In the genomic region with DNA sequence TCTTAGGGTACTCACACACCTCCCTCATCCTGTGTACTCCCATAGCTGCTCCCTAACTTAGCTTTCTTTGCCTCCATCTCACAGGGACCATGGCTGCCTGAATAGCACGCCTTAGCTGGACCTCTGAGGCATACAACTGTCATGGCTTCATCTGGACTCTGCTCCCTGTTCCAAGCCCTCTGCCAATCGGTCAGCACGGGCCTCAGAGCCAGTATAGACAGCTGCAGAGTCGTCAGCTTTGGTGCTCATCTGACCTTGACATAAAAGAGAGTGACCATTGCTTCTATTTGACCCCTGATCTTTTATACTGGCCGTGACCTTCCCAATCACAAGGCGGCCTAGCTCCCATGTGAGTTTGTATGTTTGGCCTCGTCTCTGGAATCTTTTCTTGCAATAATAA, we compare ENCODE assay signal across 23 mouse cellular contexts. TPM values are rescaled to one million over a fixed set of nuclear protein-coding genes. Genes with fewer than 3 reads are reported as not detected.
DNase-seq lines count a peak whose midpoint lies in the region; ATAC-seq and TF ChIP-seq lines count a peak whose summit lies in the region.
"Had no signal": no experiment of that assay in that cellular context is flagged by ENCODE, and none has a peak within 500 bp of the region (broad histone marks: within the 10 kb centered on the region; RNA-seq: fewer than 3 reads in every experiment).

No protein-coding gene starts in this region.

- H3K9ac ChIP-seq in kidney, embryonic 14.5 days (ENCODE audit: low read depth, low read length): no peak overlapping the region
- no peak overlapping the region for H3K9ac ChIP-seq in liver, postnatal 0 days (replicated peaks)
- no peak overlapping the region for H3K9ac ChIP-seq in forebrain, postnatal 0 days
- H3K9ac ChIP-seq: forebrain, embryonic 13.5 days; heart, embryonic 12.5 days; hindbrain, embryonic 15.5 days; limb, embryonic 15.5 days; midbrain, embryonic 13.5 days; neural tube, embryonic 12.5 days had no signal

- no peak for ATAC-seq in kidney, embryonic 14.5 days (ENCODE audit: low FRiP score, low TSS enrichment)
- peak; percentile 90 for ATAC-seq in liver, postnatal 0 days
- ATAC-seq in forebrain, postnatal 0 days: no peak
- ATAC-seq: forebrain, embryonic 13.5 days; midbrain, embryonic 13.5 days had no signal

- peaks cover 21% of the 10 kb centered on the region for H3K4me1 ChIP-seq in kidney, embryonic 14.5 days (ENCODE audit: control insufficient read depth, insufficient read depth, low read length)
- 0 out of 2 replicates have a peak, but pooled peaks cover 9% of the 10 kb centered on the region for H3K4me1 ChIP-seq in liver, postnatal 0 days (ENCODE audit: insufficient read depth)
- H3K4me1 ChIP-seq in forebrain, postnatal 0 days (ENCODE audit: insufficient read depth): no peaks in the 10 kb centered on the region
- H3K4me1 ChIP-seq: hindbrain, embryonic 15.5 days had no signal

- no peak for DNase-seq in gastrocnemius, adult 2 months
- DNase-seq in gastrocnemius, postnatal 10 days: no peak
- peak; percentile 64 for DNase-seq in kidney, adult 9 months
- DNase-seq in kidney, postnatal 36 days: peak; percentile 54 to 55
- no peak for DNase-seq in liver, postnatal 0 days
- DNase-seq in layer of hippocampus, adult 2 months (ENCODE audit: low spot score in 2 of 2): no peak
- DNase-seq in forebrain, postnatal 0 days: no peak
- DNase-seq: adrenal gland, postnatal 25 days; B cell, adult 2 months; cerebellum, adult 18-20 months; cerebellum, postnatal 36 days; gastrocnemius, postnatal 36 days; lung, postnatal 10 days; right cerebral cortex, adult 18-20 months; thymus, postnatal 14 days had no signal

- no peak for TF ChIP-seq CTCF in gastrocnemius, adult 2 months (IDR thresholded peaks at IDR 0.05)
- no peak for TF ChIP-seq CTCF in liver, postnatal 0 days (IDR thresholded peaks at IDR 0.05; ENCODE audit: low read depth)
- no peak for TF ChIP-seq CTCF in layer of hippocampus, adult 2 months (conservative IDR thresholded peaks at IDR 0.05)
- no peak for TF ChIP-seq CTCF in forebrain, postnatal 0 days (IDR thresholded peaks at IDR 0.05; ENCODE audit: low read depth)

- H3K4me3 ChIP-seq in gastrocnemius, adult 2 months: no peak overlapping the region
- no peak overlapping the region for H3K4me3 ChIP-seq in kidney, embryonic 14.5 days (ENCODE audit: low read length)
- H3K4me3 ChIP-seq in liver, postnatal 0 days (ENCODE audit: low read depth, low read length): no peak overlapping the region
- no peak overlapping the region for H3K4me3 ChIP-seq in layer of hippocampus, adult 2 months
- no peak overlapping the region for H3K4me3 ChIP-seq in forebrain, postnatal 0 days (ENCODE audit: low read depth, low read length)
- H3K4me3 ChIP-seq: erythroblast, embryonic 14.5 days; forebrain, embryonic 13.5 days; heart, embryonic 12.5 days; hindbrain, embryonic 15.5 days; limb, embryonic 15.5 days; midbrain, embryonic 13.5 days; neural tube, embryonic 12.5 days had no signal

- 51% methylated on average over 7 of the region's 7 CpGs for WGBS in kidney, embryonic 14.5 days
- 49% methylated on average over 7 of the region's 7 CpGs for WGBS in liver, postnatal 0 days (ENCODE audit: insufficient replicate concordance)
- 77% methylated on average over 7 of the region's 7 CpGs for WGBS in forebrain, postnatal 0 days

- H3K36me3 ChIP-seq in kidney, embryonic 14.5 days (ENCODE audit: control insufficient read depth, insufficient read depth, low read length): no peaks in the 10 kb centered on the region
- H3K36me3 ChIP-seq in liver, postnatal 0 days (replicated peaks; ENCODE audit: insufficient read depth, low read length): no peaks in the 10 kb centered on the region
- no peaks in the 10 kb centered on the region for H3K36me3 ChIP-seq in forebrain, postnatal 0 days (ENCODE audit: insufficient read depth)
- H3K36me3 ChIP-seq: hindbrain, embryonic 15.5 days; limb, embryonic 15.5 days; midbrain, embryonic 13.5 days; neural tube, embryonic 12.5 days had no signal

- H3K9me3 ChIP-seq in kidney, embryonic 14.5 days (ENCODE audit: control insufficient read depth, low read length): no peaks in the 10 kb centered on the region
- H3K9me3 ChIP-seq in liver, postnatal 0 days (ENCODE audit: low read length): no peaks in the 10 kb centered on the region
- no peaks in the 10 kb centered on the region for H3K9me3 ChIP-seq in forebrain, postnatal 0 days (ENCODE audit: low read length)
- H3K9me3 ChIP-seq: forebrain, embryonic 13.5 days; heart, embryonic 12.5 days; hindbrain, embryonic 15.5 days; limb, embryonic 15.5 days; midbrain, embryonic 13.5 days; neural tube, embryonic 12.5 days had no signal

- intact Hi-C loops in gastrocnemius, adult 2 months (cut with DNase I): no loop called here

- 0 out of 2 replicates have a peak overlapping the region, but pooled peaks have one; percentile 16 for H3K27ac ChIP-seq in gastrocnemius, adult 2 months
- no peak overlapping the region for H3K27ac ChIP-seq in kidney, embryonic 14.5 days (ENCODE audit: low read depth, low read length)
- peak overlapping the region; percentile 31 for H3K27ac ChIP-seq in liver, postnatal 0 days (ENCODE audit: low read depth)
- no peak overlapping the region for H3K27ac ChIP-seq in layer of hippocampus, adult 2 months
- no peak overlapping the region for H3K27ac ChIP-seq in forebrain, postnatal 0 days (ENCODE audit: low read depth, low read length)
- H3K27ac ChIP-seq: forebrain, embryonic 13.5 days; hindbrain, embryonic 15.5 days; limb, embryonic 15.5 days; midbrain, embryonic 13.5 days; neural tube, embryonic 12.5 days had no signal

- H3K27me3 ChIP-seq in kidney, embryonic 14.5 days (ENCODE audit: control insufficient read depth, insufficient read depth, low read length): no peaks in the 10 kb centered on the region
- H3K27me3 ChIP-seq in liver, postnatal 0 days (ENCODE audit: insufficient read depth, low read length): no peaks in the 10 kb centered on the region
- H3K27me3 ChIP-seq in forebrain, postnatal 0 days (ENCODE audit: insufficient read depth, low read length): no peaks in the 10 kb centered on the region
- H3K27me3 ChIP-seq: forebrain, embryonic 13.5 days; heart, embryonic 12.5 days; hindbrain, embryonic 15.5 days; limb, embryonic 15.5 days; midbrain, embryonic 13.5 days; neural tube, embryonic 12.5 days had no signal

- TF ChIP-seq EP300 in liver, postnatal 0 days (IDR thresholded peaks at IDR 0.05; ENCODE audit: low read depth): no peak

- no peak overlapping the region for H3K4me2 ChIP-seq in kidney, embryonic 14.5 days (replicated peaks; ENCODE audit: low read depth, low read length)
- no peak overlapping the region for H3K4me2 ChIP-seq in liver, postnatal 0 days (ENCODE audit: low read depth, low read length)
- no peak overlapping the region for H3K4me2 ChIP-seq in forebrain, postnatal 0 days (ENCODE audit: low read depth)
- H3K4me2 ChIP-seq: forebrain, embryonic 13.5 days; heart, embryonic 12.5 days; hindbrain, embryonic 15.5 days; limb, embryonic 15.5 days; midbrain, embryonic 13.5 days; neural tube, embryonic 12.5 days had no signal

RNA-seq across cellular contexts. Expression of a gene that starts 43.4 kb away (rescaled TPM):
- 10 to 100 TPM; 15.6 to 20.1 TPM for total RNA-seq in gastrocnemius, adult 2 months (2021)
- 10 to 100 TPM; 23.6 to 25.1 TPM for total RNA-seq in gastrocnemius, postnatal 10 days (2021)
- 35.2 and 46.4 TPM in 2 replicates for polyA plus RNA-seq in kidney, embryonic 14.5 days (2014; fragmentation: Nextera tagmentation; extraction: Ambion mirVana)
- polyA plus RNA-seq in liver, postnatal 0 days (2015; fragmentation: Nextera tagmentation; extraction: Ambion mirVana): 8.1 and 8.7 TPM in 2 replicates
- total RNA-seq in layer of hippocampus, adult 2 months (2021): 10 to 100 TPM; 26.0 to 27.6 TPM
- 56.6 and 69.6 TPM in 2 replicates for total RNA-seq in forebrain, postnatal 0 days (2014; rRNA removed)
- polyA plus RNA-seq in forebrain, postnatal 0 days (2015; fragmentation: Nextera tagmentation; extraction: Ambion mirVana): 34.4 and 35.0 TPM in 2 replicates
- polyA plus RNA-seq: erythroblast, embryonic 14.5 days had no signal

Comparison
In these comparisons a context has a peak if more than half of its experiments do, and no peak if none do; other contexts are left out.
1. DNase-seq: peak in kidney, adult 9 months (single experiment) and kidney, postnatal 36 days (2 of 2); none in gastrocnemius, adult 2 months (single experiment), gastrocnemius, postnatal 10 days (single experiment), liver, postnatal 0 days (single experiment), layer of hippocampus, adult 2 months (0 of 2) and forebrain, postnatal 0 days (single experiment).
2. H3K27ac ChIP-seq: peak in gastrocnemius, adult 2 months (single experiment) and liver, postnatal 0 days (single experiment); none in kidney, embryonic 14.5 days (single experiment), layer of hippocampus, adult 2 months (single experiment) and forebrain, postnatal 0 days (single experiment).